Mouse (Mus musculus): Measurements from ENCODE around the gene Fam166b. TPM values are rescaled to one million over a fixed set of nuclear protein-coding genes. Genes with fewer than 3 reads are reported as not detected.

Gene Fam166b
- polyA plus RNA-seq, 1 experiment = 0.06 TPM

DNA sequence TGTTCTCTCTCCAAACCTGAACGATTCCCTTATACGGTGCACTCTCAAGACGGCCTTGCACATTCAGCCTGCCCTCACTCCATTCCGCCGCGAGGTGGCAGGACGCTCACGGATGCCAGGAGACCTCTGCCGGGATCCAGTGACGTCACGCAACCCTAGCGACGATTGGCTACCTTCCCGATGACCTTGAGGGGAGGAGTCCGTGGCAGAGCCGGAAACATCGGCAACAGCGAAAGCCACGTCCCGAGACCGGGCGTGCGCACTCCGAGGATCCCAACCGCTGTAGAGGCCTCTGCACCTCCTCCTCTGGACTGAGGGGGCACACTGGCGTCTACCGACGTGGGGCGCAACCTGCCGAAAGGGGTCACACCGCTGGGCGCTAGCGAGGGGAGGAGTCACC, 13.1 kb upstream of the Fam166b start:
- Histone ChIP-seq H3K4me3 (ENCODE audit: insufficient read depth, poor library complexity, severe bottlenecking) (peak overlapping the region; percentile 59), H3K79me3 (ENCODE audit: low read depth) (no peaks in the 10 kb centered on the region), H3K27me3 (ENCODE audit: control insufficient read depth, insufficient read depth, insufficient read length) (no peaks in the 10 kb centered on the region), H3ac (ENCODE audit: control insufficient read depth, insufficient read length, low read depth) (peak overlapping the region; percentile 70), H3K36me3 (ENCODE audit: control insufficient read depth, insufficient read depth) (peaks cover 6% of the 10 kb centered on the region), H3K79me2 (ENCODE audit: control insufficient read depth, insufficient read depth) (peaks cover 8% of the 10 kb centered on the region)
- peak; percentile 97 for TF ChIP-seq CTCF (IDR thresholded peaks at IDR 0.05; ENCODE audit: control insufficient read depth, insufficient read depth, insufficient read length)
- no peak for TF ChIP-seq MYOD1 (IDR thresholded peaks at IDR 0.05; ENCODE audit: control insufficient read depth, insufficient read length, low read depth)

- H3K4me3 ChIP-seq (ENCODE audit: insufficient read depth, poor library complexity, severe bottlenecking) = peak within 1 kb of the TSS; percentile 59
- peak within 1 kb of the TSS; percentile 70 for H3ac ChIP-seq (ENCODE audit: control insufficient read depth, insufficient read length, low read depth)
- no peak for TF ChIP-seq CTCF (IDR thresholded peaks at IDR 0.05; ENCODE audit: control insufficient read depth, insufficient read depth, insufficient read length)
- TF ChIP-seq FOSL1 (IDR thresholded peaks at IDR 0.05; ENCODE audit: insufficient read depth, low read length, poor library complexity, severe bottlenecking) = no peak
- no peak for TF ChIP-seq MYOG (IDR thresholded peaks at IDR 0.05; ENCODE audit: control insufficient read depth, extremely low read depth, insufficient read length)
- TF ChIP-seq MYOD1 (IDR thresholded peaks at IDR 0.05; ENCODE audit: control insufficient read depth, insufficient read length, low read depth) = no peak
- no peak for TF ChIP-seq CEBPB (IDR thresholded peaks at IDR 0.05; ENCODE audit: low read depth)
- no peak for TF ChIP-seq MAX (IDR thresholded peaks at IDR 0.05)
Measured at GRCm38 (mm10) chr4:43441639-43442038, 12.7 kb upstream of the Fam166b start, which contains the start of gene Tesk1. TSS of gene Tesk1 (plus strand) at chr4:43441939.

DNA sequence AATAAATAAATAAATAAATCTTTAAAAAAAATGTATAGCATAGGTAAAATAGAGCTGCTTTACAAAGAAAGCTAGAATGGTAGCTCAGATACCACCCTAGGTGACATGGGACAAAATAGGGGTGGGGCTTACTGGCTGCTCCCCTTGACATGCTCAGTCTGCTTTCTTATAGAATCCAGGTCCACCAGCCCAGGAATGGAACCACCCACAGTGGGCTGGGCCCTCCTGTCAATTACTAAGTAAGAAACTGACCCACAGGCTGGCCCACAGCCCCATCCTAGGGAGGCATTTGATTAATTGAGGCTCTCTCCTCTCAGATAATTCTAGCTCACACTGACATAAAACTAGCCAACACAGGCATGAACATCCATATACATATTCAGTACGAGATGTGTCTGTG, 3.9 kb upstream of the Fam166b start:
- Histone ChIP-seq H3K27me3 (ENCODE audit: control insufficient read depth, insufficient read depth, insufficient read length) (peaks cover 4% of the 10 kb centered on the region), H3K79me2 (ENCODE audit: control insufficient read depth, insufficient read depth) (no peaks in the 10 kb centered on the region), H3K36me3 (ENCODE audit: control insufficient read depth, insufficient read depth) (no peaks in the 10 kb centered on the region), H3K79me3 (ENCODE audit: low read depth) (no peaks in the 10 kb centered on the region), H3K4me3 (ENCODE audit: insufficient read depth, poor library complexity, severe bottlenecking) (no peak overlapping the region), H3ac (ENCODE audit: control insufficient read depth, insufficient read length, low read depth) (no peak overlapping the region)
- TF ChIP-seq MYOD1 (IDR thresholded peaks at IDR 0.05; ENCODE audit: control insufficient read depth, insufficient read length, low read depth) (no peak), MAX (IDR thresholded peaks at IDR 0.05) (no peak), CTCF (IDR thresholded peaks at IDR 0.05; ENCODE audit: control insufficient read depth, insufficient read depth, insufficient read length) (no peak), MYOG (IDR thresholded peaks at IDR 0.05; ENCODE audit: control insufficient read depth, extremely low read depth, insufficient read length) (no peak), USF1 (IDR thresholded peaks at IDR 0.05; ENCODE audit: low read depth) (no peak), FOSL1 (IDR thresholded peaks at IDR 0.05; ENCODE audit: insufficient read depth, low read length, poor library complexity, severe bottlenecking) (no peak), CEBPB (IDR thresholded peaks at IDR 0.05; ENCODE audit: low read depth) (no peak)

More at GRCm38 (mm10) chr4:43441639-43442038, 12.7 kb upstream of the Fam166b start, which contains the start of gene Tesk1:
- Histone ChIP-seq H3K27me3 (ENCODE audit: control insufficient read depth, insufficient read depth, insufficient read length) (peaks cover 3% of the 10 kb centered on the region), H3K79me2 (ENCODE audit: control insufficient read depth, insufficient read depth) (peaks cover 8% of the 10 kb centered on the region), H3K79me3 (ENCODE audit: low read depth) (no peaks in the 10 kb centered on the region), H3K36me3 (ENCODE audit: control insufficient read depth, insufficient read depth) (peaks cover 6% of the 10 kb centered on the region)

DNA sequence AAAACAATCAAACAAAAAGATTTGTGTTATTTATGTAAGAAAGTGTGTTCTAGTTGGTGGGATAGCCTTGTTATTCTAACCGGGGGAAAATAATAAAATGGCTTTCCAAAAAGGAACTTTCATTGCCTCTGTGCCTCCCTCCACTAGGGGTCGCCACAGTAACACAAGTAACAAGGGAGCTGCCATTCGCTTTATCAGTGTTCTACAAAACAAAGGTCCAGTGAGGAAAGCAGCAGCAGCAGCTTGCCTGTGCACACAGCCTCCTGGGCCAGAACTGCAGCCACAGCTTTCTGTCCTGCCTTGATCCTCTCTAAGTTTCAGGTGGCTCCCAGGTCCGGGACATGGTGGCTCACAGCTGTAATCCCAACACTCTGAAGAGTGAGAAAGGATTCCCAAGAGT, 2.8 kb upstream of the Fam166b start:
- H3K79me2 ChIP-seq (ENCODE audit: control insufficient read depth, insufficient read depth) = no peaks in the 10 kb centered on the region
- peaks cover 2% of the 10 kb centered on the region for H3K27me3 ChIP-seq (ENCODE audit: control insufficient read depth, insufficient read depth, insufficient read length)
- no peak overlapping the region for H3ac ChIP-seq (ENCODE audit: control insufficient read depth, insufficient read length, low read depth)
- no peaks in the 10 kb centered on the region for H3K36me3 ChIP-seq (ENCODE audit: control insufficient read depth, insufficient read depth)
- TF ChIP-seq FOSL1 (IDR thresholded peaks at IDR 0.05; ENCODE audit: insufficient read depth, low read length, poor library complexity, severe bottlenecking) (no peak), CTCF (IDR thresholded peaks at IDR 0.05; ENCODE audit: control insufficient read depth, insufficient read depth, insufficient read length) (no peak), USF1 (IDR thresholded peaks at IDR 0.05; ENCODE audit: low read depth) (no peak), MYOD1 (IDR thresholded peaks at IDR 0.05; ENCODE audit: control insufficient read depth, insufficient read length, low read depth) (no peak), MYOG (IDR thresholded peaks at IDR 0.05; ENCODE audit: control insufficient read depth, extremely low read depth, insufficient read length) (no peak), MAX (IDR thresholded peaks at IDR 0.05) (no peak), CEBPB (IDR thresholded peaks at IDR 0.05; ENCODE audit: low read depth) (no peak)
- H3K4me3 ChIP-seq (ENCODE audit: insufficient read depth, poor library complexity, severe bottlenecking) = no peak overlapping the region
- no peaks in the 10 kb centered on the region for H3K79me3 ChIP-seq (ENCODE audit: low read depth)

- peaks cover 10% of the 10 kb centered on the region for H3K36me3 ChIP-seq (ENCODE audit: control insufficient read depth, insufficient read depth)
- TF ChIP-seq CTCF (IDR thresholded peaks at IDR 0.05; ENCODE audit: control insufficient read depth, insufficient read depth, insufficient read length) (no peak), MAX (IDR thresholded peaks at IDR 0.05) (no peak)
- no peak overlapping the region for H3ac ChIP-seq (ENCODE audit: control insufficient read depth, insufficient read length, low read depth)
- H3K27me3 ChIP-seq (ENCODE audit: control insufficient read depth, insufficient read depth, insufficient read length) = no peaks in the 10 kb centered on the region
- no peak overlapping the region for H3K4me3 ChIP-seq (ENCODE audit: insufficient read depth, poor library complexity, severe bottlenecking)
- H3K79me3 ChIP-seq (ENCODE audit: low read depth) = no peaks in the 10 kb centered on the region
- no peaks in the 10 kb centered on the region for H3K79me2 ChIP-seq (ENCODE audit: control insufficient read depth, insufficient read depth)
Measured at GRCm38 (mm10) chr4:43428180-43428861, 613 bp downstream of the Fam166b start.

DNA sequence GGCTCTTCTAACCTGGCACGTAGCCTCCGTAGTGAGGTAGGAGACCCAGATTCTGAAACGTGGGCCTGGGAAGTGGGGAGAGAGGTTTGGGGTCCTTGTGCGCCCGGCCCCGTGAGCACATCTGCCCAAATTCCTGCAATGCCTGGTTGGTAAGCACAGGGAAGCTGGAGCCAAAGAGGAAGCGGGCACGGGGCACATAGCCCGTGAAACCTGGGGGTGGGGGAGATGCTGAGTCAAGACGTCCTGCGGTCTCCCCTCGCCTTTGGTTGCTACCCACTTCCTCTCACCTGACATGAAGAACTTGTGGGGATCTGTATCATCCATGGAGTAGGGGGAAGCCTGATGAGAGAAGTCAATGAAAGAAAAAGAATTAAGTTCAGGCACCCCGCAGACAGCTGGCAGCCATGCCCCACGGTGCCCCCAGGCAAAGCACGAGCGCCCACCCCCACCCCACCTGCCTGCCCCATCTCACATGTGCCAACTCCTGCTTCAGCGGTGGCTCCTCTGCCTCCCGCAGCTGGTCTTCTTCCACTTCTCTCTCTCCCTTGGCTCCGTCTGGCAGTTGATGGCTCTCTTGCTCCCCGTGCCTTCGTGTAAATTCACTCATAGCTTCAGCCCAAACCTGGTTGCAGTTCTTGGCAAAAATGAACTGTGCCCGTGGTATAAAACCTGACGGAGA, 1.3 kb downstream of the Fam166b start:
- no peak overlapping the region for H3ac ChIP-seq (ENCODE audit: control insufficient read depth, insufficient read length, low read depth)
- H3K27me3 ChIP-seq (ENCODE audit: control insufficient read depth, insufficient read depth, insufficient read length) = no peaks in the 10 kb centered on the region
- H3K36me3 ChIP-seq (ENCODE audit: control insufficient read depth, insufficient read depth) = peaks cover 16% of the 10 kb centered on the region
- H3K79me2 ChIP-seq (ENCODE audit: control insufficient read depth, insufficient read depth) = no peaks in the 10 kb centered on the region
- TF ChIP-seq CEBPB (IDR thresholded peaks at IDR 0.05; ENCODE audit: low read depth) (no peak), FOSL1 (IDR thresholded peaks at IDR 0.05; ENCODE audit: insufficient read depth, low read length, poor library complexity, severe bottlenecking) (no peak), MYOD1 (IDR thresholded peaks at IDR 0.05; ENCODE audit: control insufficient read depth, insufficient read length, low read depth) (no peak)
- no peak overlapping the region for H3K4me3 ChIP-seq (ENCODE audit: insufficient read depth, poor library complexity, severe bottlenecking)
- H3K79me3 ChIP-seq (ENCODE audit: low read depth) = no peaks in the 10 kb centered on the region
